Mouse (Mus musculus): ENCODE data around the gene Asic5.

The Asic5 gene

GRCm38 (mm10) chr3:81981990-81982389 lies at the start of gene Asic5:
Asic5 (plus strand) TSS chr3:81982290.
- no peak for DNase-seq (ENCODE audit: low spot score in 2 of 2)

- DNase-seq (ENCODE audit: low spot score in 2 of 2) = no peak
Observed at GRCm38 (mm10) chr3:81933348-81933747, 48.7 kb upstream of the Asic5 start.

GRCm38 (mm10) chr3:81938924-81939323 lies 43.2 kb upstream of the Asic5 start:
- DNase-seq (ENCODE audit: low spot score in 2 of 2) = no peak

- DNase-seq (ENCODE audit: low spot score in 2 of 2) = no peak
Observed at GRCm38 (mm10) chr3:81942341-81942740, 39.7 kb upstream of the Asic5 start.

GRCm38 (mm10) chr3:81943097-81943496 lies 39.0 kb upstream of the Asic5 start:
- no peak for DNase-seq (ENCODE audit: low spot score in 2 of 2)

- DNase-seq (ENCODE audit: low spot score in 2 of 2) = no peak
Observed at GRCm38 (mm10) chr3:81944851-81945393, 37.2 kb upstream of the Asic5 start.

GRCm38 (mm10) chr3:81949048-81949447 lies 33.0 kb upstream of the Asic5 start:
- DNase-seq (ENCODE audit: low spot score in 2 of 2) = no peak

GRCm38 (mm10) chr3:81951785-81952184 lies 30.3 kb upstream of the Asic5 start:
- DNase-seq (ENCODE audit: low spot score in 2 of 2) = no peak

- DNase-seq (ENCODE audit: low spot score in 2 of 2) = no peak
Observed at GRCm38 (mm10) chr3:81957484-81957883, 24.6 kb upstream of the Asic5 start.

- DNase-seq (ENCODE audit: low spot score in 2 of 2) = no peak
Observed at GRCm38 (mm10) chr3:81961336-81961735, 20.8 kb upstream of the Asic5 start.

- no peak for DNase-seq (ENCODE audit: low spot score in 2 of 2)
Observed at GRCm38 (mm10) chr3:81963768-81964167, 18.3 kb upstream of the Asic5 start.

GRCm38 (mm10) chr3:81964596-81964995 lies 17.5 kb upstream of the Asic5 start:
- DNase-seq (ENCODE audit: low spot score in 2 of 2) = no peak

- DNase-seq (ENCODE audit: low spot score in 2 of 2) = no peak
Observed at GRCm38 (mm10) chr3:81975607-81976006, 6.5 kb upstream of the Asic5 start.

GRCm38 (mm10) chr3:81976102-81976501 lies 6.0 kb upstream of the Asic5 start, which contains the start of gene Tdo2:
Tdo2 (minus strand) TSS chr3:81976202.
- no peak for DNase-seq (ENCODE audit: low spot score in 2 of 2)

- no peak for DNase-seq (ENCODE audit: low spot score in 2 of 2)
Observed at GRCm38 (mm10) chr3:81981576-81981975, 514 bp upstream of the Asic5 start.

GRCm38 (mm10) chr3:81983120-81983895 lies 1.2 kb downstream of the Asic5 start:
- no peak for DNase-seq (ENCODE audit: low spot score in 2 of 2)

GRCm38 (mm10) chr3:81985100-81985499 lies 3.0 kb downstream of the Asic5 start:
- DNase-seq (ENCODE audit: low spot score in 2 of 2) = no peak

GRCm38 (mm10) chr3:81986103-81986502 lies 4.0 kb downstream of the Asic5 start:
- no peak for DNase-seq (ENCODE audit: low spot score in 2 of 2)

- no peak for DNase-seq (ENCODE audit: low spot score in 2 of 2)
Observed at GRCm38 (mm10) chr3:81987628-81988027, 5.5 kb downstream of the Asic5 start.

- no peak for DNase-seq (ENCODE audit: low spot score in 2 of 2)
Observed at GRCm38 (mm10) chr3:81989692-81990141, 7.6 kb downstream of the Asic5 start.

- no peak for DNase-seq (ENCODE audit: low spot score in 2 of 2)
Observed at GRCm38 (mm10) chr3:81990531-81990930, 8.4 kb downstream of the Asic5 start.

- no peak for DNase-seq (ENCODE audit: low spot score in 2 of 2)
Observed at GRCm38 (mm10) chr3:81995371-81995770, 13.3 kb downstream of the Asic5 start.

GRCm38 (mm10) chr3:81995988-81996387 lies 13.9 kb downstream of the Asic5 start:
- peak in 1 of 2 experiments; percentile 12 for DNase-seq (ENCODE audit: low spot score in 2 of 2)

Measured in spleen, postnatal 36 days (tissue).